Mouse (Mus musculus) hindbrain, embryonic 15.5 days (tissue): Measurements from ENCODE around the gene Prpf4. TPM values are rescaled to one million over a fixed set of nuclear protein-coding genes. Genes with fewer than 3 reads are reported as not detected.
A peak's percentile ranks its signal among the peaks of the same experiment; 100 is the strongest.

ENCODE experiments used
- ATAC-seq: fragments of 200-750 bp; cut with Nextera tagmentation; 2 replicates; pipeline ENCODE4 v1.8.0; 2017; ENCODE audit warnings: low read depth, moderate number of reproducible peaks, moderate TSS enrichment; ENCODE audit not compliant: low FRiP score
- H3K27ac ChIP-seq: fragments of 300-500 bp; sonication (generic); replicated peaks from 2 replicates; pipeline ENCODE4 v1.5.1; 2015; ENCODE audit warnings: mild to moderate bottlenecking, inconsistent platforms
- H3K27me3 ChIP-seq: fragments of 300-500 bp; sonication (generic); 2 replicates; pipeline ENCODE4 v1.6.1; 2015; ENCODE audit warnings: control low read depth, inconsistent platforms
- H3K36me3 ChIP-seq: fragments of 300-500 bp; sonication (generic); 2 replicates; pipeline ENCODE4 v1.6.1; 2015; ENCODE audit warnings: control low read depth, inconsistent platforms
- H3K4me1 ChIP-seq: fragments of 300-500 bp; sonication (generic); replicated peaks from 2 replicates; pipeline ENCODE4 v1.6.1; 2015; ENCODE audit warnings: control low read depth, inconsistent platforms
- H3K4me2 ChIP-seq: fragments of 300-500 bp; sonication (generic); 2 replicates; pipeline ENCODE4 v1.6.1; 2015; ENCODE audit warnings: moderate library complexity, mild to moderate bottlenecking, inconsistent platforms
- H3K4me3 ChIP-seq: fragments of 300-500 bp; sonication (generic); 2 replicates; pipeline ENCODE4 v1.5.1; 2015; ENCODE audit warnings: mild to moderate bottlenecking, inconsistent platforms
- H3K9ac ChIP-seq: fragments of 300-500 bp; sonication (generic); 2 replicates; pipeline ENCODE4 v1.6.1; 2015; ENCODE audit warnings: inconsistent platforms
- H3K9me3 ChIP-seq: fragments of 300-500 bp; sonication (generic); 2 replicates; pipeline ENCODE4 v1.6.1; 2016; ENCODE audit warnings: control low read depth, inconsistent platforms
- WGBS: fragments of 180-500 bp; shearing (Covaris S2); methylation state at CpG from one replicate; pipeline ENCODE4 v1.1.7; 2015; 5-methylcytosine and 5-hydroxymethylcytosine counted together
- polyA plus RNA-seq: library from polyadenylated mRNA; unstranded; fragments of >200 nt; fragmentation: Nextera tagmentation; extraction: Ambion mirVana; gene quantifications from 2 replicates; pipeline ENCODE4 v1.2.1, GENCODE M21; 2015

Gene Prpf4
- polyA plus RNA-seq, 1 experiment from 2014 or later = 14.6 TPM

- Histone ChIP-seq H3K4me2 (no peak overlapping the region), H3K9me3 (no peaks in the 10 kb centered on the region), H3K36me3 (peaks cover 62% of the 10 kb centered on the region), H3K27me3 (no peaks in the 10 kb centered on the region), H3K27ac (no peak overlapping the region), H3K4me3 (no peak overlapping the region), H3K9ac (no peak overlapping the region), H3K4me1 (no peaks in the 10 kb centered on the region)
- WGBS = 20% methylated on average over 6 of the region's 6 CpGs
- no peak for ATAC-seq
These were observed 15.1 kb upstream of the Prpf4 start for GRCm38 (mm10) chr4:62393459-62393858.

- Histone ChIP-seq H3K4me2 (no peak overlapping the region), H3K4me3 (no peak overlapping the region), H3K27ac (no peak overlapping the region), H3K36me3 (peaks cover 66% of the 10 kb centered on the region), H3K9me3 (no peaks in the 10 kb centered on the region), H3K4me1 (no peaks in the 10 kb centered on the region), H3K27me3 (no peaks in the 10 kb centered on the region), H3K9ac (no peak overlapping the region)
- 92% methylated on average over 1 of the region's 1 CpGs for WGBS
- ATAC-seq = no peak
These were observed 12.8 kb upstream of the Prpf4 start for GRCm38 (mm10) chr4:62395806-62396205.

- Histone ChIP-seq H3K9me3 (no peaks in the 10 kb centered on the region), H3K4me2 (no peak overlapping the region), H3K9ac (no peak overlapping the region), H3K27me3 (no peaks in the 10 kb centered on the region), H3K4me3 (no peak overlapping the region), H3K4me1 (no peaks in the 10 kb centered on the region), H3K36me3 (peaks cover 68% of the 10 kb centered on the region), H3K27ac (no peak overlapping the region)
- ATAC-seq = no peak
- 84% methylated on average over 4 of the region's 4 CpGs for WGBS
These were observed 10.8 kb upstream of the Prpf4 start for GRCm38 (mm10) chr4:62397616-62398365.

- Histone ChIP-seq H3K9ac (no peak overlapping the region), H3K4me3 (no peak overlapping the region), H3K4me1 (no peaks in the 10 kb centered on the region), H3K36me3 (peaks cover 66% of the 10 kb centered on the region), H3K27me3 (no peaks in the 10 kb centered on the region), H3K4me2 (no peak overlapping the region), H3K27ac (no peak overlapping the region), H3K9me3 (no peaks in the 10 kb centered on the region)
- no peak for ATAC-seq
- WGBS = 92% methylated on average over 3 of the region's 3 CpGs
These were observed 9.6 kb upstream of the Prpf4 start for GRCm38 (mm10) chr4:62398956-62399355.

GRCm38 (mm10) chr4:62406133-62406532, 2.5 kb upstream of the Prpf4 start:
- ATAC-seq = no peak
- Histone ChIP-seq H3K9ac (no peak overlapping the region), H3K4me2 (no peak overlapping the region), H3K27me3 (no peaks in the 10 kb centered on the region), H3K4me3 (no peak overlapping the region), H3K9me3 (no peaks in the 10 kb centered on the region), H3K4me1 (peaks cover 38% of the 10 kb centered on the region), H3K27ac (no peak overlapping the region), H3K36me3 (peaks cover 18% of the 10 kb centered on the region)
- WGBS = 74% methylated on average over 4 of the region's 4 CpGs

- Histone ChIP-seq H3K4me3 (peak overlapping the region; percentile 62), H3K4me2 (peak overlapping the region; percentile 68), H3K9ac (peak overlapping the region; percentile 69), H3K4me1 (peaks cover 41% of the 10 kb centered on the region), H3K36me3 (peaks cover 13% of the 10 kb centered on the region), H3K27ac (peak overlapping the region; percentile 84), H3K9me3 (no peaks in the 10 kb centered on the region), H3K27me3 (no peaks in the 10 kb centered on the region)
- ATAC-seq = peak; percentile 69
- WGBS = under 1% methylated on average over 35 of the region's 35 CpGs
These were observed 641 bp upstream of the Prpf4 start for GRCm38 (mm10) chr4:62407730-62408582.

- Histone ChIP-seq H3K4me2 (peak overlapping the region; percentile 68), H3K9me3 (no peaks in the 10 kb centered on the region), H3K36me3 (peaks cover 22% of the 10 kb centered on the region), H3K27me3 (no peaks in the 10 kb centered on the region), H3K27ac (peak overlapping the region; percentile 79), H3K9ac (peak overlapping the region; percentile 78), H3K4me1 (peaks cover 35% of the 10 kb centered on the region), H3K4me3 (peak overlapping the region; percentile 62)
- WGBS = 34% methylated on average over 6 of the region's 6 CpGs
- no peak for ATAC-seq
These were observed 1.0 kb downstream of the Prpf4 start for GRCm38 (mm10) chr4:62409615-62410014.

GRCm38 (mm10) chr4:62410325-62410724, 1.7 kb downstream of the Prpf4 start:
- peaks cover 30% of the 10 kb centered on the region for H3K4me1 ChIP-seq
- no peak overlapping the region for H3K9ac ChIP-seq
- ATAC-seq = no peak
- H3K27ac ChIP-seq = no peak overlapping the region
- H3K36me3 ChIP-seq = peaks cover 29% of the 10 kb centered on the region
- 92% methylated on average over 2 of the region's 2 CpGs for WGBS
- no peaks in the 10 kb centered on the region for H3K9me3 ChIP-seq
- peak overlapping the region; percentile 68 for H3K4me2 ChIP-seq
- no peaks in the 10 kb centered on the region for H3K27me3 ChIP-seq
- H3K4me3 ChIP-seq = no peak overlapping the region

GRCm38 (mm10) chr4:62411606-62412005, 3.0 kb downstream of the Prpf4 start:
- 97% methylated on average over 10 of the region's 10 CpGs for WGBS
- Histone ChIP-seq H3K36me3 (peaks cover 41% of the 10 kb centered on the region), H3K27ac (no peak overlapping the region), H3K4me3 (no peak overlapping the region), H3K9me3 (no peaks in the 10 kb centered on the region), H3K4me2 (no peak overlapping the region), H3K9ac (no peak overlapping the region), H3K27me3 (no peaks in the 10 kb centered on the region), H3K4me1 (peaks cover 22% of the 10 kb centered on the region)
- ATAC-seq = no peak

GRCm38 (mm10) chr4:62418448-62418847, 9.9 kb downstream of the Prpf4 start:
- WGBS = 87% methylated on average over 8 of the region's 8 CpGs

GRCm38 (mm10) chr4:62419091-62419490, 10.5 kb downstream of the Prpf4 start:
- 95% methylated on average over 6 of the region's 6 CpGs for WGBS
- H3K27me3 ChIP-seq = no peaks in the 10 kb centered on the region
- no peak overlapping the region for H3K9ac ChIP-seq

More at GRCm38 (mm10) chr4:62418448-62418847, 9.9 kb downstream of the Prpf4 start:
- no peak overlapping the region for H3K4me2 ChIP-seq
- no peaks in the 10 kb centered on the region for H3K9me3 ChIP-seq
- no peaks in the 10 kb centered on the region for H3K27me3 ChIP-seq
- no peak overlapping the region for H3K4me3 ChIP-seq
- ATAC-seq = no peak
- H3K4me1 ChIP-seq = no peaks in the 10 kb centered on the region
- H3K36me3 ChIP-seq = peaks cover 94% of the 10 kb centered on the region
- H3K9ac ChIP-seq = no peak overlapping the region
- H3K27ac ChIP-seq = no peak overlapping the region

GRCm38 (mm10) chr4:62425891-62426290, 17.3 kb downstream of the Prpf4 start:
- Histone ChIP-seq H3K4me1 (no peaks in the 10 kb centered on the region), H3K4me2 (no peak overlapping the region), H3K4me3 (no peak overlapping the region), H3K9me3 (no peaks in the 10 kb centered on the region), H3K36me3 (peaks cover 50% of the 10 kb centered on the region), H3K27me3 (no peaks in the 10 kb centered on the region), H3K27ac (no peak overlapping the region), H3K9ac (no peak overlapping the region)
- 92% methylated on average over 4 of the region's 4 CpGs for WGBS
- no peak for ATAC-seq

More at GRCm38 (mm10) chr4:62419091-62419490, 10.5 kb downstream of the Prpf4 start:
- Histone ChIP-seq H3K36me3 (peaks cover 97% of the 10 kb centered on the region), H3K9me3 (no peaks in the 10 kb centered on the region), H3K4me1 (no peaks in the 10 kb centered on the region), H3K4me3 (no peak overlapping the region), H3K27ac (no peak overlapping the region), H3K4me2 (no peak overlapping the region)
- no peak for ATAC-seq
